Mouse (Mus musculus): ENCODE measurements at regions not wholly inside any gene's neighbourhood (a gene's known extent, or its start where the extent isn't known, plus 50 kb on each side); places are given as distances from the start of the nearest gene placed in this dataset.

GRCm38 (mm10) chrX:77432846-77433810 lies 77.7 kb upstream of the Tbl1x start:
- peak overlapping the region; percentile 89 for H3K27ac ChIP-seq (ENCODE audit: insufficient read depth, low read length)
- no peaks in the 10 kb centered on the region for H3K4me1 ChIP-seq (ENCODE audit: control insufficient read depth, insufficient read depth, low read length)
- no peak overlapping the region for H3K4me3 ChIP-seq (ENCODE audit: insufficient read depth, low read length)
- TF ChIP-seq POLR2A (IDR thresholded peaks at IDR 0.05; ENCODE audit: low read depth, low read length) (no peak), CTCF (IDR thresholded peaks at IDR 0.05; ENCODE audit: borderline replicate concordance, insufficient read depth, low read length) (no peak)

GRCm38 (mm10) chrX:77433811-77434192 lies 77.0 kb upstream of the Tbl1x start:
- Histone ChIP-seq H3K4me1 (ENCODE audit: control insufficient read depth, insufficient read depth, low read length) (no peaks in the 10 kb centered on the region), H3K4me3 (ENCODE audit: insufficient read depth, low read length) (no peak overlapping the region), H3K27ac (ENCODE audit: insufficient read depth, low read length) (peak overlapping the region; percentile 89)
- TF ChIP-seq POLR2A (IDR thresholded peaks at IDR 0.05; ENCODE audit: low read depth, low read length) (no peak), CTCF (IDR thresholded peaks at IDR 0.05; ENCODE audit: borderline replicate concordance, insufficient read depth, low read length) (no peak)

GRCm38 (mm10) chrX:77443852-77444492 lies 66.8 kb upstream of the Tbl1x start:
- H3K4me3 ChIP-seq (ENCODE audit: insufficient read depth, low read length), result no peak overlapping the region
- TF ChIP-seq CTCF (IDR thresholded peaks at IDR 0.05; ENCODE audit: borderline replicate concordance, insufficient read depth, low read length) (no peak), POLR2A (IDR thresholded peaks at IDR 0.05; ENCODE audit: low read depth, low read length) (no peak)
- no peak overlapping the region for H3K27ac ChIP-seq (ENCODE audit: insufficient read depth, low read length)
- H3K4me1 ChIP-seq (ENCODE audit: control insufficient read depth, insufficient read depth, low read length), result no peaks in the 10 kb centered on the region

GRCm38 (mm10) chrX:77446755-77447154 lies 64.1 kb upstream of the Tbl1x start:
- Histone ChIP-seq H3K4me3 (ENCODE audit: insufficient read depth, low read length) (no peak overlapping the region), H3K4me1 (ENCODE audit: control insufficient read depth, insufficient read depth, low read length) (no peaks in the 10 kb centered on the region), H3K27ac (ENCODE audit: insufficient read depth, low read length) (no peak overlapping the region; the same call in 1 of the 2 replicates)
- TF ChIP-seq CTCF (IDR thresholded peaks at IDR 0.05; ENCODE audit: borderline replicate concordance, insufficient read depth, low read length), result no peak
- no peak for TF ChIP-seq POLR2A (IDR thresholded peaks at IDR 0.05; ENCODE audit: low read depth, low read length)

GRCm38 (mm10) chrX:77451977-77452675 lies 58.7 kb upstream of the Tbl1x start:
- TF ChIP-seq CTCF (IDR thresholded peaks at IDR 0.05; ENCODE audit: borderline replicate concordance, insufficient read depth, low read length) (no peak), POLR2A (IDR thresholded peaks at IDR 0.05; ENCODE audit: low read depth, low read length) (no peak)
- H3K4me3 ChIP-seq (ENCODE audit: insufficient read depth, low read length), result no peak overlapping the region
- no peaks in the 10 kb centered on the region for H3K4me1 ChIP-seq (ENCODE audit: control insufficient read depth, insufficient read depth, low read length)
- H3K27ac ChIP-seq (ENCODE audit: insufficient read depth, low read length), result no peak overlapping the region

All from embryonic fibroblast, embryonic 13.5 days (primary cell).